Mouse (Mus musculus) ES-E14 (cell line): ENCODE measurements around the gene Iars.

Source experiments
- HCFC1 ChIP-seq: IDR thresholded peaks from 2 replicates; pipeline ENCODE4 v1.6.1; 2012; ENCODE audit warnings: low read length, inconsistent platforms, borderline replicate concordance; ENCODE audit not compliant: insufficient read depth
- ZC3H11A ChIP-seq: IDR thresholded peaks from 2 replicates; pipeline ENCODE4 v1.6.1; 2012; ENCODE audit warnings: low read depth, mild to moderate bottlenecking, inconsistent platforms, low read length, borderline replicate concordance

DNA sequence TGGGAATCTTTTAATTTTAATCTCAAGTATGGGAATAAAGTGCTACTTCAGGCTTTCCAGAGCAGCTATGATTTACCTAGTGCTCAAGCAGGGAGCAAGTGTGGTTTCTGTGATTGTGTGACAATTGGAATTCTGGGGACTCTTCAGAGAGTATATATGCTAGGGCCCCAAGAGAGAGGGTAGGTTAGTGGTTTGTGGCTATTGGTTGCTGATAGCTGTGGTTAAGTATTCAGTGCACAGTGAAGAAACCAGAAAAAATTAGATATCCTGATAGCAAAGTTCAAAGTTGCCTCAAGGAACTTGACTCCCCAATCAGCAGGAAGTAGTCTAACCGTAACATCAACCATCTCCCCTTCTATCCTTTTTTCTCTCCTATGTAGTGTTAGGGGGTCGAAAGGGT is 4.1 kb upstream of the Iars start:
- TF ChIP-seq HCFC1 (no peak), ZC3H11A (no peak)
